Mouse (Mus musculus) kidney, postnatal 0 days (tissue): ENCODE results near the gene Rpe. TPM values are rescaled to one million over a fixed set of nuclear protein-coding genes. Genes with fewer than 3 reads are reported as not detected.
"Not testable (repeated sequence)": the region's sequence is repeated elsewhere in the genome, so short reads cannot be mapped to it uniquely, and the experiment has no call there.

Experiments
- ATAC-seq: fragments of 200-750 bp; cut with Nextera tagmentation; replicated peaks from 2 replicates; pipeline ENCODE4 v1.8.0; 2017; ENCODE audit warnings: low read depth, moderate number of reproducible peaks, moderate TSS enrichment, moderate library complexity; ENCODE audit not compliant: low FRiP score
- DNase-seq: peaks from one replicate; pipeline ENCODE4 v3.0.0-alpha.2; 2016; ENCODE audit warnings: low spot score
- H3K27ac ChIP-seq: fragments of 300-500 bp; sonication (generic); 2 replicates; pipeline ENCODE4 v1.5.1; 2014; ENCODE audit warnings: mild to moderate bottlenecking
- H3K27me3 ChIP-seq: fragments of 300-500 bp; sonication (generic); 2 replicates; pipeline ENCODE4 v1.6.1; 2014; ENCODE audit warnings: low read length, mixed read lengths; ENCODE audit not compliant: insufficient read depth
- H3K36me3 ChIP-seq: fragments of 300-500 bp; sonication (generic); 2 replicates; pipeline ENCODE4 v1.6.1; 2014; ENCODE audit warnings: low read length, mixed read lengths; ENCODE audit not compliant: insufficient read depth
- H3K4me1 ChIP-seq: fragments of 300-500 bp; sonication (generic); replicated peaks from 2 replicates; pipeline ENCODE4 v1.6.1; 2014; ENCODE audit warnings: antibody characterized with exemption, low read length, mixed read lengths; ENCODE audit not compliant: insufficient read depth
- H3K4me2 ChIP-seq: fragments of 300-500 bp; sonication (generic); 2 replicates; pipeline ENCODE4 v1.6.1; 2014; ENCODE audit warnings: mild to moderate bottlenecking, low read length, moderate library complexity, mixed read lengths
- H3K4me3 ChIP-seq: fragments of 300-500 bp; sonication (generic); replicated peaks from 2 replicates; pipeline ENCODE4 v1.5.1; 2014; ENCODE audit warnings: low read depth, low read length
- H3K9ac ChIP-seq: fragments of 300-500 bp; sonication (generic); 2 replicates; pipeline ENCODE4 v1.6.1; 2014; ENCODE audit warnings: low read depth, low read length
- H3K9me3 ChIP-seq: fragments of 300-500 bp; sonication (generic); replicated peaks from 2 replicates; pipeline ENCODE4 v1.6.1; 2016; ENCODE audit warnings: low read length, inconsistent platforms, mixed read lengths
- CTCF ChIP-seq: IDR thresholded peaks from 2 replicates; pipeline ENCODE4 v1.5.1; 2016; ENCODE audit warnings: antibody characterized with exemption, low read depth, mild to moderate bottlenecking, moderate library complexity
- WGBS: fragments of 180-500 bp; shearing (Covaris S2); extraction: QIAGEN DNeasy Blood & Tissue Kit; methylation state at CpG from one replicate; pipeline ENCODE4 v1.1.7; 2014; 5-methylcytosine and 5-hydroxymethylcytosine counted together
- polyA plus RNA-seq: library from polyadenylated mRNA; unstranded; fragments of >200 nt; fragmentation: Nextera tagmentation; extraction: Ambion mirVana; gene quantifications from 2 replicates; pipeline ENCODE4 v1.2.1, GENCODE M21; 2015

Rpe gene
- polyA plus RNA-seq, 1 experiment from 2014 or later: 38.7 TPM

- ATAC-seq (no peak), DNase-seq (peak; percentile 10)
- H3K27ac ChIP-seq: no peak overlapping the region
- H3K9me3 ChIP-seq: no peaks in the 10 kb centered on the region
- TF ChIP-seq CTCF: peak; percentile 50
- no peaks in the 10 kb centered on the region for H3K4me1 ChIP-seq
- no peak overlapping the region for H3K4me2 ChIP-seq
- H3K27me3 ChIP-seq: no peaks in the 10 kb centered on the region
- WGBS: 35% methylated on average over 2 of the region's 2 CpGs
- H3K9ac ChIP-seq: no peak overlapping the region
- H3K36me3 ChIP-seq: no peaks in the 10 kb centered on the region
- no peak overlapping the region for H3K4me3 ChIP-seq
Observed at GRCm38 (mm10) chr1:66678662-66679061, 22.0 kb upstream of the Rpe start.

GRCm38 (mm10) chr1:66682974-66683373 is 17.7 kb upstream of the Rpe start:
- no peak for TF ChIP-seq CTCF
- Histone ChIP-seq H3K27ac (no peak overlapping the region), H3K9ac (no peak overlapping the region), H3K4me3 (no peak overlapping the region), H3K36me3 (no peaks in the 10 kb centered on the region), H3K27me3 (no peaks in the 10 kb centered on the region), H3K4me1 (no peaks in the 10 kb centered on the region), H3K9me3 (no peaks in the 10 kb centered on the region), H3K4me2 (no peak overlapping the region)
- no peak for DNase-seq
- no peak for ATAC-seq
- WGBS: 84% methylated on average over 5 of the region's 5 CpGs

GRCm38 (mm10) chr1:66691772-66692171 is 8.9 kb upstream of the Rpe start:
- 75% methylated on average over 3 of the region's 3 CpGs for WGBS
- H3K27ac ChIP-seq: no peak overlapping the region
- no peak overlapping the region for H3K4me3 ChIP-seq
- H3K4me2 ChIP-seq: no peak overlapping the region
- no peaks in the 10 kb centered on the region for H3K27me3 ChIP-seq
- no peaks in the 10 kb centered on the region for H3K4me1 ChIP-seq
- no peak for TF ChIP-seq CTCF
- no peaks in the 10 kb centered on the region for H3K9me3 ChIP-seq
- no peaks in the 10 kb centered on the region for H3K36me3 ChIP-seq
- ATAC-seq (no peak), DNase-seq (no peak)
- H3K9ac ChIP-seq: no peak overlapping the region

GRCm38 (mm10) chr1:66692308-66692707 is 8.3 kb upstream of the Rpe start:
- no peak overlapping the region for H3K4me2 ChIP-seq
- ATAC-seq (no peak), DNase-seq (no peak)
- no peaks in the 10 kb centered on the region for H3K9me3 ChIP-seq
- no peaks in the 10 kb centered on the region for H3K27me3 ChIP-seq
- H3K36me3 ChIP-seq: no peaks in the 10 kb centered on the region
- H3K27ac ChIP-seq: no peak overlapping the region
- WGBS: 86% methylated on average over 1 of the region's 1 CpGs
- no peaks in the 10 kb centered on the region for H3K4me1 ChIP-seq
- no peak overlapping the region for H3K4me3 ChIP-seq
- TF ChIP-seq CTCF: no peak
- H3K9ac ChIP-seq: no peak overlapping the region

GRCm38 (mm10) chr1:66692780-66693392 is 7.7 kb upstream of the Rpe start:
- ATAC-seq (no peak), DNase-seq (no peak)
- H3K27me3 ChIP-seq: no peaks in the 10 kb centered on the region
- no peaks in the 10 kb centered on the region for H3K4me1 ChIP-seq
- no peak for TF ChIP-seq CTCF
- no peak overlapping the region for H3K4me2 ChIP-seq
- no peak overlapping the region for H3K9ac ChIP-seq
- 80% methylated on average over 8 of the region's 8 CpGs for WGBS
- no peak overlapping the region for H3K4me3 ChIP-seq
- no peak overlapping the region for H3K27ac ChIP-seq
- no peaks in the 10 kb centered on the region for H3K36me3 ChIP-seq
- no peaks in the 10 kb centered on the region for H3K9me3 ChIP-seq

GRCm38 (mm10) chr1:66694266-66694665 is 6.4 kb upstream of the Rpe start:
- no peak overlapping the region for H3K27ac ChIP-seq
- no peak for ATAC-seq

GRCm38 (mm10) chr1:66695296-66695695 is 5.3 kb upstream of the Rpe start:
- Histone ChIP-seq H3K9me3 (no peaks in the 10 kb centered on the region), H3K4me3 (no peak overlapping the region), H3K9ac (no peak overlapping the region), H3K27ac (no peak overlapping the region), H3K36me3 (no peaks in the 10 kb centered on the region), H3K27me3 (no peaks in the 10 kb centered on the region), H3K4me2 (no peak overlapping the region), H3K4me1 (no peaks in the 10 kb centered on the region)
- no peak for DNase-seq
- WGBS: 56% methylated on average over 7 of the region's 7 CpGs
- no peak for ATAC-seq
- TF ChIP-seq CTCF: no peak

More at GRCm38 (mm10) chr1:66694266-66694665, 6.4 kb upstream of the Rpe start:
- no peak for TF ChIP-seq CTCF
- Histone ChIP-seq H3K4me3 (no peak overlapping the region), H3K36me3 (no peaks in the 10 kb centered on the region), H3K9ac (no peak overlapping the region), H3K9me3 (no peaks in the 10 kb centered on the region), H3K4me1 (no peaks in the 10 kb centered on the region), H3K27me3 (no peaks in the 10 kb centered on the region), H3K4me2 (no peak overlapping the region)
- DNase-seq: no peak
- WGBS: 72% methylated on average over 5 of the region's 5 CpGs

GRCm38 (mm10) chr1:66699630-66700029 is 1.0 kb upstream of the Rpe start:
- 82% methylated on average over 10 of the region's 10 CpGs for WGBS
- not testable (repeated sequence) for H3K27ac ChIP-seq, H3K27me3 ChIP-seq, H3K9ac ChIP-seq, H3K4me3 ChIP-seq, ATAC-seq, DNase-seq, H3K36me3 ChIP-seq, H3K9me3 ChIP-seq, H3K4me1 ChIP-seq, H3K4me2 ChIP-seq
